Mouse (Mus musculus) heart, postnatal 4 days (tissue): ENCODE measurements around the gene Gm8773. TPM values are rescaled to one million over a fixed set of nuclear protein-coding genes. Genes with fewer than 3 reads are reported as not detected.
A peak's percentile ranks its signal among the peaks of the same experiment; 100 is the strongest.

Experiments
- DNase-seq: peaks from one replicate; pipeline ENCODE4 v3.0.0; 2021
- total RNA-seq, 2 experiments: library from RNA; stranded (reverse); gene quantifications; 2 replicates each; pipeline ENCODE4 v1.2.3; 2021

The Gm8773 gene
- total RNA-seq = not detected

GRCm38 (mm10) chr5:5573749-5574317 is at the start of gene Gm8773:
TSS of gene Gm8773 (plus strand) at chr5:5573799.
- DNase-seq = peak; percentile 11

GRCm38 (mm10) chr5:5533656-5534420 is 39.8 kb upstream of the Gm8773 start:
- no peak for DNase-seq

GRCm38 (mm10) chr5:5536131-5536530 is 37.5 kb upstream of the Gm8773 start:
- no peak for DNase-seq

DNA sequence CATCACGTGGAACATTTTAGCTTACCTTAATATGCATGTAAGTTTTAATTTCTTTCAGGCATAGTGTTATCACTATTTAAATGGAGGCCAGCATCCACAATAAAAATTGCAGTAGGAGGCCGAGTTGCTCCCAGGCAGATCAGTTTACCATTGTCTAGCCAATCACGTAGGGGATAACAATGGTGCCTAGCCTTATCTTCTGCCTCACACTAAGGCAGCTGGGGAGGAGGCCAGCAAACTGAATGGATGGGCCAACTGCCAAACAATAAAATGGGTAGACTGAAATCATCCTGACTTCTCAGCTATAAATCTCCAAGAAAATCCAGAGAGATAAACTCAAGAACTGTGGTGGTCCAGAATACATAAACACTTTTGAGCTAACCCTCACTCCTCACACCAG is 33.8 kb upstream of the Gm8773 start:
- DNase-seq = no peak

DNA sequence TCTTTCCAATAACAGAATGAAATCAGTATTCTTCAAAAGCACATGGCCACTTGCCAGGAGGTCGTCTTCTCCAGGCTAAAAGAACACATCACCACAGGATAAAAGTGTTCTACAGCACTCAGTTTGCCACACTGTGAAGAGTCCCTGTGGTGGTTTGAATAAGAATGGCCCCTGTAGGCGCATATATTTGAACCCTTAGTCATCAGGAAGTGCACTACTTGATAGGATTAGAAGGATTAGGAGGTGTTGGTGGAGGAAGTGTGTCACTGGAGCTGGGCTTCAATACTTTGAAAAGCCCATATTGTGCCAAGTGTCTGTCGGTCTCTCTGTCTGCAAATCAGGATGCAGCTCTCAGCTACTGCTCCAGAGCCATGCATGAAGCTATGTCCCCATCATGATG is 33.2 kb upstream of the Gm8773 start:
- DNase-seq = no peak

DNA sequence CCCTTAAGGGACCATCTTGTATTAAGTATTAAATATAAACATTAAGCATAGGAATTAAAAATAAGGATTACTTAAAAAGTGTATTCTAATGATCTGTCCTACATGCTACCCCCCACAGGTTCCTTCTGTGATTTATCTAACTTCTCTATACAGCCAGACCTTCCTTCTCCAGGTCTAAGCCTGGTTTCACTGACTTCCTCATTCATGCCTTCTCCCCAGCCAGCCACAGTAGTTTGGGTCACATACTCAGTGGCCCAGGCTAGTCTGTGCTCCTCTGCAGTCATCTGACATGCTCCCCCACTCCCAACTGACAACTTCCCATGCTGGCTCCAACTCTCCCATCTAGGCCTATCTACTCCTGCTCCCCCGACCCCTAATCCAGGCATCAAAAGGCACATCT is 22.5 kb upstream of the Gm8773 start:
- DNase-seq = no peak

DNA sequence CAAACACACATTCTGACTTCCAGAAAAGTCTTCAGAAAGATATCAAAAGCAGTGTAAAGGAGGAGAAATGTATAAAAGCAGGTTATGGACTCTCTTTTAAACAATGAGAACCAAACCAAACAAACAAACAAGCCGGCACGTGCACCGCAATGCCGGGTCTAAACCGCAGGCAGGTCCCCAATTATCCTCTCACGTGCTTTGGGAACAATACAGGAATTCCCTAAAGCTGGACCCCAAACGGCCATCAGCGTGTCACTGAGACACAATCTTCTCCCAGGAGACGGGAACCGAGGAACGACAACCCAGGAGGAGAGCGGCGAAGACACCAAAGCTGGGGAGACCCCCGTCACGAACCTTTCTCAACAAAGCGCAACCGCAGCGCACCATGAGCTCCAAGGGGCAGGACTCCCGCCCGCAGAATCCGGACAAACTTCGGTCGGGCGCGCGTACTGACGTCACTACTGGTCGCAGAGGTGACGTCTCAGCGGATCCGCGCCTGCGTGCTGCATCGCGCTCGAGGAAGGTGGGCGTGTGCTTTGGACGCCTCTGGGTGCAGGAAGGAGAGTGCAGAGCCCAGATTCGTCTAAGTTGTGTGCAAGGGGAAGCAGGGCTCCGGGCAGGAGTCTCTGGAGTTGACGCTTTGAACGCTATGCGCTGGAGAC is 14.4 kb upstream of the Gm8773 start, which contains the start of gene Gtpbp10:
Gene Gtpbp10 (minus strand): TSS at position 460 of the 662 bp plus-strand sequence.
- peak; percentile 96 for DNase-seq

- no peak for DNase-seq
These were observed 13.8 kb upstream of the Gm8773 start for GRCm38 (mm10) chr5:5559798-5560197.

DNA sequence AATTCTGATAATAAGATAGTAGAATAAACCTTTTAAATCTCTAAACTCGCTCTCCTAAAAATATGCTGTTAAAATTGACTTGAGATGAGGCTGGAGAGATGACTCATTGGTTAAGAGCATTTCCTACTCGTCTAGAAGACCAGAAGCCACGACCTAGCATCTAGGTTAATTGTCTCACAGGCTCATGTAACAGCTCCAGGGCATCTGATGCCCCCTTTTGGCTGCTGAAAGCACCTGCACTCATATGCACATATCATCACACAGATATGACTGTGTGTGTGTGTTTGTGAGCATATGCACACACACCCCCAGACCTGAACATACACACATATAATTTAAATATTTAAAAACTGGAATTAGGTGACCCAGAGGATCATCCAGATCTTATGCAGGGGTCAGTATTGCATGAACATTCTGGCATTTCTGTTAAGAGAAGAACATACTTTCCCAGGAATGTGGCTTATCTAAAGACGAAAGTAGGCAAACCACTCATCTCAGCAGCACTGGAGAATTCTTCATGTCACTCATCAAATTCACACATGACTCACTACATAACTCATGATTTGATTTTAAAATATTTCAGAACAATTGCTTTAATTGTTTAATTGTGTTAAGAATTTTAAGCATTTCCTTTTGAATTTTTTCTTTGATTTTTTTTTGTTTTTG is 12.4 kb upstream of the Gm8773 start:
- DNase-seq = no peak

DNA sequence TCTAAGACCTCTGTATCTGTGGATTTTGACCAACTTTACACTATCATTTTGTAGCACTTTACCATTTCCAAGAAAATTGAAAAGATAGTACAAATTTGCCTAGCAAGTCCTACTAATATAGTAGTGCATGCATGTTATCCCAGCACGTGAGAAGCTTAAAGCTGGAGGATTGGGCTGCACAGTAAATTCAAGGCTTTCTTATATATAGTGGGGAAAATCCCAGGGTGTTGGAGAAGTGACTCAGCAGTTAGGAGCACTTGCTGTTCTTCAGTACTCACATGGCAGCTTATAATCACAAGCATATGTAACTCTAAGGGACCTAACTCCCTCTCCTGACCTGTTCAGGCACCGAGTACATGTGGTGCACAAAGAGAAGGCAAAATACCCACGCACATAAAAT is 11.2 kb upstream of the Gm8773 start:
- DNase-seq = no peak

DNA sequence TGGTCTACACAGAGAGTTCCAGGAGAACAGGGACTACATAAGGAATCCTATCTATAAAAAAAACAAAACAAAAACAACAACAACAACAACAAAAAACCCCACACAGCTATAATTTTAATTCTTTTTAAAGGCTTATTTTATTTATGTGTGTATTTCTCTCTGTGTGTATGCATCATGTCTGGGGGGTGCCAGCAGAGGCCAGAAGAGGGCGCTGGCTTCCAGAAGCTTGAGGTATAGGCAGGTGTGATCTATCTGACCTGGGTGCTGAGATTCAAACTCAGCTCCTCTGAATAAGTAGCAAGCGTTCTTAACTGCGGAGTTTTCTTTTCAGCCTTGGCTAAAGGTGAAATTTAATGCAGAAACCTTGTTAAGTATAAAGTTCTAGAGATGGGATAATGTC is 14.1 kb downstream of the Gm8773 start:
- DNase-seq = no peak

DNA sequence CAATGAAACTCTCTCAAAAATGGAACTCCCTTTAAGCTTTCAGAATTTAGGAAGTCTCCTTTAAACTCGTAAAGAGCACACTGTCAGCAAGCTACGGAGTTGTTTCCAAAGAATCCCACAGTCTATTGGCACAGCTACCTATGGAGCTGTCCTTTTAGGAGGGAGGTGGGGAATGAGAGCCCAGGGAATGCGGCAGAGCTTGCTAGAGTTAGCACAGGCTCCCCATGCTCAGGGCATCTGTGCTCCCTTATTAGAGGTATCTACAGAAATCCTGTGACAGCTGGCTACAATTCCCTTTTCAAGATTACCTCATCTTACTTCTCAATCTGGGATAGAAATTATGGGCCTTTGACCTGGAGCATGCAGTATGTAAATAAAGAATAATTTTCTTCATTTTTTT is 36.9 kb downstream of the Gm8773 start:
- DNase-seq = no peak

DNA sequence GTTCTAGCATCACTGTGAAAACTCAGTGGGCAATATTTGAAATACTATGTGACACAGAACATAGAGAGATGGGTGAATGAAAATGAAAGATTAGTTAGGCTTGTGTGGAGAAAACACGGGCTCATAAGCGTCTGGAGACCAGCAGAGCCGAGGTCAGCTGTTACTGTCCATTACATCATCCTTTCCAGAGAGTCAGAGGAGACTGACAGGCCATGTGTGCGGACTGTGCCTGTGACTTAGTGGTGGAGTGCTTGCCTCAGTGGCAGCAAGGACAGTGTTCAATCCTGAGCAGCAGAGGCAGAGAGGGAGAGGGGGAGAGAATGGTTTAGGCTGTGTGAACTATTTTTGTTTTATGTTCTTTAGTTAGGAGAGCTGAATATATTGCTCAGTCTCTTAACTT is 44.7 kb downstream of the Gm8773 start:
- no peak for DNase-seq

DNA sequence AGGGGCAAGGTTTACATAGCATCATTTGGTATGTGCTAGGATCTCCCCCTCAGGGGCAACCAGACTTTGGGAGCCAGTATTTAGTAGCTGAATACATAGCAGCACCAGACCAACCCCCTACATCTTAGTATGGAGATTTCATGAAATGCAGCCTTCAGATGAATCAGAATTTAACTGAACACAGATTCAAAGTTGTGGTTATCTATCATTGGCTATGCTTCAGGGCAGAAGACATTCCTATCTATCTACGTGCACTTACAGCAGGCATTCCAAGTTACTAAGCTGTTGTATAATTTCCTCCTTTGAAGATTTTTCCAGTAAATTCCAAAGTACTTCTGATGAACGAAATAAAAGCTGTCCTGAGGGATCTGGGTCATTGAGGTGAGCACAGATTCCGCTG is 51.9 kb downstream of the Gm8773 start:
- no peak for DNase-seq

Other genes starting within 250 kb of the Gm8773 start
- gene Cdk14, start 153.5 kb upstream of the Gm8773 start, total RNA-seq = 10 to 100 TPM; 26.6 to 27.4 TPM
- not detected for gene 1700015F17Rik, start 94.7 kb upstream of the Gm8773 start, total RNA-seq
- gene Cldn12, start 58.8 kb upstream of the Gm8773 start, total RNA-seq = 10 to 100 TPM; 15.1 to 16.6 TPM
- 10 to 100 TPM; 15.1 to 16.0 TPM for gene Gtpbp10, start 14.3 kb upstream of the Gm8773 start, total RNA-seq
- 1 to 10 TPM; 3.3 to 3.9 TPM for gene Cfap69, start 90.4 kb downstream of the Gm8773 start, total RNA-seq
- gene Steap2, start 120.8 kb downstream of the Gm8773 start, total RNA-seq = 1 to 10 TPM; 1.7 to 1.9 TPM
- under 1 TPM; 0.31 to 0.43 TPM for gene Steap1, start 175.5 kb downstream of the Gm8773 start, total RNA-seq